Mouse (Mus musculus) lung, postnatal 0 days (tissue): ENCODE data around the gene Sdsl. TPM values are rescaled to one million over a fixed set of nuclear protein-coding genes. Genes with fewer than 3 reads are reported as not detected.

Experiments
- ATAC-seq: fragments of 200-750 bp; cut with Nextera tagmentation; 2 replicates; pipeline ENCODE4 v1.8.0; 2017; ENCODE audit warnings: moderate library complexity
- DNase-seq: peaks from one replicate; pipeline ENCODE4 v3.0.0-alpha.2; 2016; ENCODE audit warnings: low spot score
- H3K27ac ChIP-seq: fragments of 300-500 bp; sonication (generic); 2 replicates; pipeline ENCODE4 v1.5.1; 2014; ENCODE audit warnings: antibody characterized with exemption, mild to moderate bottlenecking, low read length, mixed read lengths
- H3K27me3 ChIP-seq: fragments of 300-500 bp; sonication (generic); replicated peaks from 2 replicates; pipeline ENCODE4 v1.6.1; 2014; ENCODE audit warnings: low read length, mixed read lengths; ENCODE audit not compliant: insufficient read depth
- H3K36me3 ChIP-seq: fragments of 300-500 bp; sonication (generic); 2 replicates; pipeline ENCODE4 v1.6.1; 2014; ENCODE audit warnings: low read length, mixed read lengths; ENCODE audit not compliant: insufficient read depth
- H3K4me1 ChIP-seq: fragments of 300-500 bp; sonication (generic); 2 replicates; pipeline ENCODE4 v1.6.1; 2014; ENCODE audit warnings: antibody characterized with exemption, low read depth, low read length, mixed read lengths; ENCODE audit not compliant: insufficient read depth
- H3K4me2 ChIP-seq: fragments of 300-500 bp; sonication (generic); replicated peaks from 2 replicates; pipeline ENCODE4 v1.6.1; 2014; ENCODE audit warnings: low read depth, mild to moderate bottlenecking, low read length, moderate library complexity, mixed read lengths
- H3K4me3 ChIP-seq: fragments of 300-500 bp; sonication (generic); 2 replicates; pipeline ENCODE4 v1.5.1; 2014; ENCODE audit warnings: low read depth, low read length
- H3K9ac ChIP-seq: fragments of 300-500 bp; sonication (generic); replicated peaks from 2 replicates; pipeline ENCODE4 v1.6.1; 2014; ENCODE audit warnings: low read depth, mild to moderate bottlenecking
- H3K9me3 ChIP-seq: fragments of 300-500 bp; sonication (generic); 2 replicates; pipeline ENCODE4 v1.6.1; 2016; ENCODE audit warnings: low read length, mixed read lengths
- CTCF ChIP-seq: IDR thresholded peaks from 2 replicates; pipeline ENCODE4 v1.5.1; 2016; ENCODE audit warnings: antibody characterized with exemption, mild to moderate bottlenecking
- EP300 ChIP-seq: IDR thresholded peaks from 2 replicates; pipeline ENCODE4 v1.6.1; 2016; ENCODE audit warnings: antibody characterized with exemption, mild to moderate bottlenecking, control low read depth
- WGBS: fragments of 180-500 bp; shearing (Covaris S2); extraction: QIAGEN DNeasy Blood & Tissue Kit; methylation state at CpG from one replicate; pipeline ENCODE4 v1.1.7; 2014; 5-methylcytosine and 5-hydroxymethylcytosine counted together
- polyA plus RNA-seq: library from polyadenylated mRNA; unstranded; fragments of >200 nt; fragmentation: Nextera tagmentation; extraction: Ambion mirVana; gene quantifications from 2 replicates; pipeline ENCODE4 v1.2.1, GENCODE M21; 2015

Gene Sdsl
- polyA plus RNA-seq, 1 experiment from 2014 or later: 1.7 TPM

- peak; percentile 36 for ATAC-seq
- no peaks in the 10 kb centered on the region for H3K9me3 ChIP-seq
- H3K9ac ChIP-seq: no peak overlapping the region
- H3K27ac ChIP-seq: no peak overlapping the region
- no peak for TF ChIP-seq CTCF
- TF ChIP-seq EP300: no peak
- no peak overlapping the region for H3K4me3 ChIP-seq
- peak; percentile 49 for DNase-seq
- 53% methylated on average over 8 of the region's 8 CpGs for WGBS
- H3K36me3 ChIP-seq: 0 out of 2 replicates have a peak, but pooled peaks cover 15% of the 10 kb centered on the region
- no peaks in the 10 kb centered on the region for H3K4me1 ChIP-seq
- H3K27me3 ChIP-seq: no peaks in the 10 kb centered on the region
- no peak overlapping the region for H3K4me2 ChIP-seq
These were observed 18.1 kb upstream of the Sdsl start for GRCm38 (mm10) chr5:120490679-120491192.

GRCm38 (mm10) chr5:120487844-120488243, 15.2 kb upstream of the Sdsl start:
- DNase-seq (no peak), ATAC-seq (0 out of 2 replicates have a peak, but pooled peaks have one; percentile 45)
- Histone ChIP-seq H3K4me1 (no peaks in the 10 kb centered on the region), H3K4me2 (no peak overlapping the region), H3K36me3 (0 out of 2 replicates have a peak, but pooled peaks cover 13% of the 10 kb centered on the region), H3K4me3 (no peak overlapping the region), H3K9me3 (no peaks in the 10 kb centered on the region), H3K9ac (no peak overlapping the region), H3K27me3 (no peaks in the 10 kb centered on the region), H3K27ac (no peak overlapping the region)
- no peak for TF ChIP-seq EP300
- TF ChIP-seq CTCF: no peak
- WGBS: 61% methylated on average over 8 of the region's 8 CpGs

GRCm38 (mm10) chr5:120483399-120483798, 10.8 kb upstream of the Sdsl start:
- Histone ChIP-seq H3K36me3 (0 out of 2 replicates have a peak, but pooled peaks cover 13% of the 10 kb centered on the region), H3K27me3 (no peaks in the 10 kb centered on the region), H3K9me3 (no peaks in the 10 kb centered on the region), H3K27ac (no peak overlapping the region), H3K4me1 (no peaks in the 10 kb centered on the region), H3K4me2 (no peak overlapping the region), H3K4me3 (no peak overlapping the region), H3K9ac (no peak overlapping the region)
- no peak for TF ChIP-seq CTCF
- ATAC-seq (0 out of 2 replicates have a peak, but pooled peaks have one; percentile 24), DNase-seq (no peak)
- 71% methylated on average over 19 of the region's 19 CpGs for WGBS

- H3K9me3 ChIP-seq: no peaks in the 10 kb centered on the region
These were observed 8.6 kb upstream of the Sdsl start for GRCm38 (mm10) chr5:120481205-120481604.

GRCm38 (mm10) chr5:120479538-120479937, 6.9 kb upstream of the Sdsl start:
- WGBS: 59% methylated on average over 4 of the region's 4 CpGs
- no peaks in the 10 kb centered on the region for H3K36me3 ChIP-seq
- H3K4me1 ChIP-seq: no peaks in the 10 kb centered on the region
- no peaks in the 10 kb centered on the region for H3K9me3 ChIP-seq
- ATAC-seq: no peak
- no peak overlapping the region for H3K4me3 ChIP-seq
- H3K27ac ChIP-seq: no peak overlapping the region
- no peak overlapping the region for H3K4me2 ChIP-seq
- no peak overlapping the region for H3K9ac ChIP-seq
- no peaks in the 10 kb centered on the region for H3K27me3 ChIP-seq
- no peak for DNase-seq
- TF ChIP-seq EP300: no peak
- no peak for TF ChIP-seq CTCF

More at GRCm38 (mm10) chr5:120481205-120481604, 8.6 kb upstream of the Sdsl start:
- Histone ChIP-seq H3K36me3 (0 out of 2 replicates have a peak, but pooled peaks cover 4% of the 10 kb centered on the region), H3K4me1 (no peaks in the 10 kb centered on the region), H3K27me3 (no peaks in the 10 kb centered on the region), H3K27ac (no peak overlapping the region), H3K4me3 (no peak overlapping the region), H3K4me2 (no peak overlapping the region), H3K9ac (no peak overlapping the region)
- ATAC-seq (no peak), DNase-seq (no peak)
- WGBS: 75% methylated on average over 9 of the region's 9 CpGs
- TF ChIP-seq EP300 (no peak), CTCF (no peak)

- Histone ChIP-seq H3K27me3 (no peaks in the 10 kb centered on the region), H3K9ac (no peak overlapping the region), H3K27ac (no peak overlapping the region), H3K9me3 (no peaks in the 10 kb centered on the region), H3K4me1 (no peaks in the 10 kb centered on the region), H3K4me3 (no peak overlapping the region), H3K36me3 (no peaks in the 10 kb centered on the region), H3K4me2 (no peak overlapping the region)
- TF ChIP-seq CTCF (no peak), EP300 (no peak)
- no peak for DNase-seq
- WGBS: 82% methylated on average over 5 of the region's 5 CpGs
- ATAC-seq: no peak
These were observed 5.4 kb upstream of the Sdsl start for GRCm38 (mm10) chr5:120477993-120478392.
